Mouse (Mus musculus) kidney, postnatal 14 days (tissue): Measurements from ENCODE around the gene Pou6f1.
"Not testable (repeated sequence)": the region's sequence is repeated elsewhere in the genome, so short reads cannot be mapped to it uniquely, and the experiment has no call there.

Source experiments
- DNase-seq: peaks from one replicate; pipeline ENCODE4 v3.0.0; 2022; ENCODE audit warnings: mixed read lengths

Pou6f1 gene

GRCm38 (mm10) chr15:100574378-100574777 lies 25.4 kb downstream of the Pou6f1 start:
- peak; percentile 36 for DNase-seq

- DNase-seq, result peak; percentile 75
Observed at GRCm38 (mm10) chr15:100573946-100574345, 25.8 kb downstream of the Pou6f1 start.

- no peak for DNase-seq
Observed at GRCm38 (mm10) chr15:100569239-100569638, 30.5 kb downstream of the Pou6f1 start.

- no peak for DNase-seq
Observed at GRCm38 (mm10) chr15:100566531-100566930, 33.3 kb downstream of the Pou6f1 start.

GRCm38 (mm10) chr15:100557705-100558433 lies 41.9 kb downstream of the Pou6f1 start:
- no peak for DNase-seq

- DNase-seq, result no peak
Observed at GRCm38 (mm10) chr15:100556378-100556777, 43.4 kb downstream of the Pou6f1 start.

- no peak for DNase-seq
Observed at GRCm38 (mm10) chr15:100555965-100556364, 43.8 kb downstream of the Pou6f1 start.

- DNase-seq, result peak; percentile 99
Observed at GRCm38 (mm10) chr15:100551326-100552307, 48.2 kb downstream of the Pou6f1 start, which contains the start of gene Tfcp2. Gene Tfcp2, minus strand, starts transcription at chr15:100552008.

- DNase-seq, result peak; percentile 34
Observed at GRCm38 (mm10) chr15:100550280-100550679, 49.5 kb downstream of the Pou6f1 start.

- DNase-seq, result not testable (repeated sequence)
Observed at GRCm38 (mm10) chr15:100543651-100544030, 56.1 kb downstream of the Pou6f1 start.

- not testable (repeated sequence) for DNase-seq
Observed at GRCm38 (mm10) chr15:100542876-100543650, 56.7 kb downstream of the Pou6f1 start.

GRCm38 (mm10) chr15:100541426-100541825 lies 58.4 kb downstream of the Pou6f1 start:
- DNase-seq, result no peak

- DNase-seq, result not testable (repeated sequence)
Observed at GRCm38 (mm10) chr15:100541001-100541400, 58.8 kb downstream of the Pou6f1 start.

- DNase-seq, result no peak
Observed at GRCm38 (mm10) chr15:100539411-100539810, 60.4 kb downstream of the Pou6f1 start.

GRCm38 (mm10) chr15:100537913-100538312 lies 61.9 kb downstream of the Pou6f1 start:
- peak; percentile 57 for DNase-seq

GRCm38 (mm10) chr15:100527900-100528299 lies 71.9 kb downstream of the Pou6f1 start:
- DNase-seq, result no peak

- DNase-seq, result no peak
Observed at GRCm38 (mm10) chr15:100525405-100525804, 74.4 kb downstream of the Pou6f1 start.
